Mouse (Mus musculus) forebrain, embryonic 11.5 days (tissue): ENCODE results near the gene Atad3a. TPM values are rescaled to one million over a fixed set of nuclear protein-coding genes. Genes with fewer than 3 reads are reported as not detected.
A peak's percentile ranks its signal among the peaks of the same experiment; 100 is the strongest.

Experiments
- ATAC-seq: fragments of 200-750 bp; cut with Nextera tagmentation; replicated peaks from 2 replicates; pipeline ENCODE4 v1.8.0; 2017; ENCODE audit warnings: moderate TSS enrichment; ENCODE audit not compliant: low FRiP score
- DNase-seq: peaks from one replicate; pipeline ENCODE4 v3.0.0-alpha.2; 2017; ENCODE audit warnings: low spot score
- H3K27ac ChIP-seq: fragments of 300-500 bp; sonication (generic); 2 replicates; pipeline ENCODE4 v1.5.1; 2014; ENCODE audit warnings: low read depth, low read length
- H3K27me3 ChIP-seq: fragments of 300-500 bp; sonication (generic); 2 replicates; pipeline ENCODE4 v1.6.1; 2014; ENCODE audit warnings: mild to moderate bottlenecking, low read length, mixed read lengths; ENCODE audit not compliant: control insufficient read depth, insufficient read depth
- H3K36me3 ChIP-seq: fragments of 300-500 bp; sonication (generic); 2 replicates; pipeline ENCODE4 v1.6.1; 2014; ENCODE audit warnings: mild to moderate bottlenecking, low read length, moderate library complexity, mixed read lengths; ENCODE audit not compliant: control insufficient read depth, insufficient read depth
- H3K4me1 ChIP-seq: fragments of 300-500 bp; sonication (generic); replicated peaks from 2 replicates; pipeline ENCODE4 v1.6.1; 2014; ENCODE audit warnings: low read length, mixed read lengths; ENCODE audit not compliant: control insufficient read depth, insufficient read depth
- H3K4me2 ChIP-seq: fragments of 300-500 bp; sonication (generic); 2 replicates; pipeline ENCODE4 v1.6.1; 2014; ENCODE audit warnings: low read depth, mild to moderate bottlenecking, low read length, moderate library complexity, mixed read lengths; ENCODE audit not compliant: severe bottlenecking
- H3K4me3 ChIP-seq: fragments of 300-500 bp; sonication (generic); 2 replicates; pipeline ENCODE4 v1.5.1; 2014; ENCODE audit warnings: low read depth, low read length
- H3K9ac ChIP-seq: fragments of 300-500 bp; sonication (generic); 2 replicates; pipeline ENCODE4 v1.6.1; 2014; ENCODE audit warnings: low read length
- H3K9me3 ChIP-seq: fragments of 300-500 bp; sonication (generic); 2 replicates; pipeline ENCODE4 v1.6.1; 2016; ENCODE audit warnings: low read length, mixed read lengths; ENCODE audit not compliant: control insufficient read depth
- WGBS: fragments of 180-500 bp; shearing (Covaris S2); extraction: QIAGEN DNeasy Blood & Tissue Kit; methylation state at CpG from one replicate; pipeline ENCODE4 v1.1.7; 2014; 5-methylcytosine and 5-hydroxymethylcytosine counted together
- polyA plus RNA-seq: library from polyadenylated mRNA; unstranded; fragments of >200 nt; fragmentation: Nextera tagmentation; extraction: Ambion mirVana; gene quantifications from 2 replicates; pipeline ENCODE4 v1.2.1, GENCODE M21; 2014

The Atad3a gene
- 104 and 115 TPM in 2 replicates for polyA plus RNA-seq

- H3K4me3 ChIP-seq = peak within 1 kb of the TSS; percentile 81
- H3K4me2 ChIP-seq = peak within 1 kb of the TSS; percentile 91
- H3K27me3 ChIP-seq = no peaks in the 10 kb centered on the region
- no peak within 1 kb of the TSS for H3K27ac ChIP-seq
- no peaks in the 10 kb centered on the region; the same call in 1 of the 2 replicates for H3K36me3 ChIP-seq
- peak; percentile 98 for DNase-seq
- H3K9me3 ChIP-seq = no peaks in the 10 kb centered on the region
- peak within 1 kb of the TSS; percentile 76 for H3K9ac ChIP-seq
- peaks cover 10% of the 10 kb centered on the region for H3K4me1 ChIP-seq
- 0% methylated on average over 68 of the region's 68 CpGs for WGBS
- peak; percentile 97 for ATAC-seq
Observed at GRCm38 (mm10) chr4:155760613-155761355, at the start of gene Atad3a. Gene Atad3a, minus strand, starts transcription at chr4:155761093.

- Histone ChIP-seq H3K4me2 (no peak overlapping the region), H3K27ac (no peak overlapping the region), H3K9me3 (no peaks in the 10 kb centered on the region), H3K4me3 (no peak overlapping the region), H3K4me1 (peaks cover 7% of the 10 kb centered on the region; the same call in 1 of the 2 replicates), H3K27me3 (no peaks in the 10 kb centered on the region), H3K36me3 (no peaks in the 10 kb centered on the region; the same call in none of the 2 replicates), H3K9ac (no peak overlapping the region)
- WGBS = 89% methylated on average over 3 of the region's 3 CpGs
- ATAC-seq (no peak), DNase-seq (no peak)
Observed at GRCm38 (mm10) chr4:155807841-155808240, 46.9 kb upstream of the Atad3a start.

- peak; percentile 98 for DNase-seq
- Histone ChIP-seq H3K9me3 (no peaks in the 10 kb centered on the region), H3K9ac (peak overlapping the region; percentile 90), H3K4me2 (peak overlapping the region; percentile 60), H3K36me3 (no peaks in the 10 kb centered on the region; the same call in none of the 2 replicates), H3K4me3 (peak overlapping the region; percentile 91), H3K27me3 (no peaks in the 10 kb centered on the region; the same call in 1 of the 2 replicates), H3K4me1 (peaks cover 5% of the 10 kb centered on the region; the same call in 1 of the 2 replicates), H3K27ac (peak overlapping the region; percentile 48; the same call in 1 of the 2 replicates)
- under 1% methylated on average over 58 of the region's 58 CpGs for WGBS
- peak; percentile 97 for ATAC-seq
Observed at GRCm38 (mm10) chr4:155803340-155804041, 42.6 kb upstream of the Atad3a start.

- 9% methylated on average over 12 of the region's 12 CpGs for WGBS
- Histone ChIP-seq H3K4me2 (peak within 1 kb of the TSS; percentile 60), H3K27ac (peak within 1 kb of the TSS; percentile 48; the same call in 1 of the 2 replicates), H3K4me3 (peak within 1 kb of the TSS; percentile 91), H3K27me3 (no peaks in the 10 kb centered on the region; the same call in 1 of the 2 replicates), H3K9ac (peak within 1 kb of the TSS; percentile 90), H3K36me3 (no peaks in the 10 kb centered on the region; the same call in 1 of the 2 replicates), H3K9me3 (no peaks in the 10 kb centered on the region), H3K4me1 (peaks cover 5% of the 10 kb centered on the region; the same call in 1 of the 2 replicates)
- no peak for DNase-seq
- peak; percentile 40 for ATAC-seq
Observed at GRCm38 (mm10) chr4:155802741-155803339, 41.9 kb upstream of the Atad3a start, which contains the start of gene Mrpl20. Gene Mrpl20, plus strand, starts transcription at chr4:155802878.

- Histone ChIP-seq H3K27ac (no peak overlapping the region), H3K36me3 (no peaks in the 10 kb centered on the region), H3K4me1 (peaks cover 5% of the 10 kb centered on the region; the same call in 1 of the 2 replicates), H3K9ac (no peak overlapping the region), H3K9me3 (no peaks in the 10 kb centered on the region), H3K27me3 (no peaks in the 10 kb centered on the region; the same call in 1 of the 2 replicates), H3K4me3 (no peak overlapping the region), H3K4me2 (no peak overlapping the region)
- no peak for DNase-seq
- 100% methylated on average over 1 of the region's 1 CpGs for WGBS
- ATAC-seq = no peak
Observed at GRCm38 (mm10) chr4:155802075-155802474, 41.2 kb upstream of the Atad3a start.

GRCm38 (mm10) chr4:155793730-155794129, 32.8 kb upstream of the Atad3a start:
- Histone ChIP-seq H3K4me1 (no peaks in the 10 kb centered on the region), H3K4me2 (no peak overlapping the region), H3K9ac (no peak overlapping the region), H3K9me3 (no peaks in the 10 kb centered on the region), H3K27me3 (no peaks in the 10 kb centered on the region), H3K36me3 (no peaks in the 10 kb centered on the region), H3K4me3 (no peak overlapping the region), H3K27ac (no peak overlapping the region)
- 90% methylated on average over 2 of the region's 2 CpGs for WGBS
- DNase-seq = no peak
- no peak for ATAC-seq

- WGBS = 76% methylated on average over 24 of the region's 24 CpGs
- Histone ChIP-seq H3K36me3 (no peaks in the 10 kb centered on the region), H3K27me3 (no peaks in the 10 kb centered on the region), H3K4me2 (no peak overlapping the region), H3K9me3 (no peaks in the 10 kb centered on the region), H3K27ac (no peak overlapping the region), H3K4me3 (no peak overlapping the region), H3K9ac (no peak overlapping the region), H3K4me1 (no peaks in the 10 kb centered on the region)
- no peak for ATAC-seq
- no peak for DNase-seq
Observed at GRCm38 (mm10) chr4:155791240-155791933, 30.5 kb upstream of the Atad3a start.

- H3K27ac ChIP-seq = no peak overlapping the region
- no peak overlapping the region for H3K9ac ChIP-seq
- H3K4me2 ChIP-seq = no peak overlapping the region
- ATAC-seq (no peak), DNase-seq (no peak)
- no peaks in the 10 kb centered on the region for H3K27me3 ChIP-seq
- H3K9me3 ChIP-seq = no peaks in the 10 kb centered on the region
- H3K4me1 ChIP-seq = no peaks in the 10 kb centered on the region
- WGBS = 84% methylated on average over 3 of the region's 3 CpGs
- H3K36me3 ChIP-seq = no peaks in the 10 kb centered on the region
- H3K4me3 ChIP-seq = no peak overlapping the region
Observed at GRCm38 (mm10) chr4:155790650-155791161, 29.8 kb upstream of the Atad3a start.
